Mouse (Mus musculus) lung, embryonic 14.5 days (tissue): Measurements from ENCODE around the gene Syk. TPM values are rescaled to one million over a fixed set of nuclear protein-coding genes. Genes with fewer than 3 reads are reported as not detected.
A peak's percentile ranks its signal among the peaks of the same experiment; 100 is the strongest.

Experiments
- ATAC-seq: fragments of 200-750 bp; cut with Nextera tagmentation; 2 replicates; pipeline ENCODE4 v1.8.0; 2017; ENCODE audit warnings: mild to moderate bottlenecking, moderate TSS enrichment, moderate library complexity; ENCODE audit not compliant: insufficient read depth
- DNase-seq: peaks from one replicate; pipeline ENCODE4 v3.0.0-alpha.2; 2015
- H3K27ac ChIP-seq: fragments of 300-500 bp; sonication (generic); 2 replicates; pipeline ENCODE4 v1.5.1; 2014; ENCODE audit warnings: low read depth, mild to moderate bottlenecking, moderate library complexity
- H3K27me3 ChIP-seq: fragments of 300-500 bp; sonication (generic); 2 replicates; pipeline ENCODE4 v1.6.1; 2014; ENCODE audit warnings: low read length, control low read depth; ENCODE audit not compliant: insufficient read depth
- H3K36me3 ChIP-seq: fragments of 300-500 bp; sonication (generic); 2 replicates; pipeline ENCODE4 v1.6.1; 2014; ENCODE audit warnings: control low read depth; ENCODE audit not compliant: insufficient read depth
- H3K4me1 ChIP-seq: fragments of 300-500 bp; sonication (generic); 2 replicates; pipeline ENCODE4 v1.6.1; 2014; ENCODE audit warnings: antibody characterized with exemption, control low read depth; ENCODE audit not compliant: insufficient read depth
- H3K4me2 ChIP-seq: fragments of 300-500 bp; sonication (generic); 2 replicates; pipeline ENCODE4 v1.6.1; 2014; ENCODE audit warnings: mild to moderate bottlenecking
- H3K4me3 ChIP-seq: fragments of 300-500 bp; sonication (generic); 2 replicates; pipeline ENCODE4 v1.5.1; 2014; ENCODE audit warnings: low read depth, low read length
- H3K9ac ChIP-seq: fragments of 300-500 bp; sonication (generic); 2 replicates; pipeline ENCODE4 v1.6.1; 2014
- H3K9me3 ChIP-seq: fragments of 300-500 bp; sonication (generic); 2 replicates; pipeline ENCODE4 v1.6.1; 2016; ENCODE audit warnings: low read depth, low read length, control low read depth
- CTCF ChIP-seq: IDR thresholded peaks from 2 replicates; pipeline ENCODE4 v1.5.1; 2016; ENCODE audit warnings: antibody characterized with exemption, low read depth
- WGBS: fragments of 180-500 bp; shearing (Covaris S2); extraction: QIAGEN DNeasy Blood & Tissue Kit; methylation state at CpG from one replicate; pipeline ENCODE4 v1.1.7; 2014; 5-methylcytosine and 5-hydroxymethylcytosine counted together
- polyA plus RNA-seq: library from polyadenylated mRNA; unstranded; fragments of >200 nt; fragmentation: Nextera tagmentation; extraction: Ambion mirVana; gene quantifications from 2 replicates; pipeline ENCODE4 v1.2.1, GENCODE M21; 2014

The Syk gene
- polyA plus RNA-seq: 6.0 and 6.6 TPM in 2 replicates

DNA sequence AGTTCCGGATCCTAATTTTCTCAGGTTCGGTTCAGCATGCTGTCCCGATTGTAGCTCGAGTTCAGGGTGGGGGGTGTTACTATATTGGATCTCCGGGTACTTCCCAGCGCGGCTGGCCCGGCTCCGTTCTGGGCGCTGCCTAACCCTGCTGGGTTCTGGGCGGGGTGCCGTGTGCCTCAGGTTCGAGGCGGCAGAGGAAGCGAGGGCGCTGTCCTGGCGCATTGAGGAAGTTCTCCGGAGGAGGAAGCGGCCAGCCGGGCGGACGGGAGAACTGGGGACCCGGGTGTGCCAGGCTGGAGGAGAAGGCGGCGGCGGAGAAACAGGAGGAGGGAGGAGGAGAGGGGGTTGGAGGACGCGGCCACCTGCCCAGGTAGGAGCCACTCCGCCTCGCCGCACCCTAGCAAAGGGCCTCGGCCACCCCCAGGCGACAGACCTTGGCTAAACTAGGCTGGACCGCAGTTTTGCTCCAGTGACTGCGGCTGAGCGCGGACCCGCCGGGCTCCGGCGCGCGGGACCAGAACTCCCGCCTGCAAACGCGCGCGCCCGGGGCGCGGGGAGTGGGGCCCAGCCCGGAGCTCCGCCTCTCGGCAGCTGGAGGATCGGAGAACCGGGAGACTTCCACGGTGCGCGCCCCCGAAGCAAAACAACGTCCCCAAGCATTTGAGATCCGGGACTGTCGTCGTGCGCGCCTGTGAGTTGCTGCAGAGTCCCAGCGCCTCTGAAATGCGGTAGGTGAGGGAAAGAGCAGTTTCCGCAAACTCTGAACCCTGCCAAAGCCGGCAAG, at the start of gene Syk:
Syk (plus strand) TSS at position 296 of the 784 bp plus-strand sequence.
- Histone ChIP-seq H3K4me2 (peak within 1 kb of the TSS; percentile 91), H3K9me3 (no peaks in the 10 kb centered on the region), H3K9ac (peak within 1 kb of the TSS; percentile 58), H3K27ac (peak within 1 kb of the TSS; percentile 75), H3K27me3 (peaks cover 4% of the 10 kb centered on the region; the same call in 1 of the 2 replicates), H3K36me3 (no peaks in the 10 kb centered on the region), H3K4me3 (peak within 1 kb of the TSS; percentile 55), H3K4me1 (no peaks in the 10 kb centered on the region)
- WGBS: 1% methylated on average over 70 of the region's 70 CpGs
- ATAC-seq: peak; percentile 75
- no peak for TF ChIP-seq CTCF
- peak; percentile 80 for DNase-seq

DNA sequence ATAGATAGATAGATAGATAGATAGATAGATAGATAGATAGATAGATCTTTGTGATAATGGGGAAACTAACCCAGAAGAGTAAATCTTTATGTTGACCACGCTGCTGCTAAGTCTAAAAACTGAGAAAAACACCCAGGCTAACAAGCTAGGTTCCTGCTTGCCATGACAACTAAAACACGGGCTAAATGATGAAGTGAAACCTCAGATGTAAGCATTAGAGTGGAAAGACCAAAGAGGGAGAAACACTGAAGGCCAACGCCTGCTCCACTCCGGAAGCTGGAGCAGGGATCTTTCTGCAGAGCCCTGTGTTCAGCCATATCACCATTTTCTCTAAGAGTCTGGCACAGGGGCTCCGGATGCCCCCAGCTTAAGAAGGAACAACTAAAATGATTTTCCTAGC, 49.3 kb upstream of the Syk start:
- Histone ChIP-seq H3K4me2 (no peak overlapping the region), H3K4me3 (no peak overlapping the region), H3K36me3 (no peaks in the 10 kb centered on the region), H3K27ac (no peak overlapping the region), H3K9ac (no peak overlapping the region), H3K27me3 (peaks cover 14% of the 10 kb centered on the region), H3K9me3 (peaks cover 4% of the 10 kb centered on the region; the same call in 1 of the 2 replicates), H3K4me1 (no peaks in the 10 kb centered on the region)
- no peak for ATAC-seq
- 69% methylated on average over 5 of the region's 5 CpGs for WGBS
- no peak for TF ChIP-seq CTCF
- no peak for DNase-seq

DNA sequence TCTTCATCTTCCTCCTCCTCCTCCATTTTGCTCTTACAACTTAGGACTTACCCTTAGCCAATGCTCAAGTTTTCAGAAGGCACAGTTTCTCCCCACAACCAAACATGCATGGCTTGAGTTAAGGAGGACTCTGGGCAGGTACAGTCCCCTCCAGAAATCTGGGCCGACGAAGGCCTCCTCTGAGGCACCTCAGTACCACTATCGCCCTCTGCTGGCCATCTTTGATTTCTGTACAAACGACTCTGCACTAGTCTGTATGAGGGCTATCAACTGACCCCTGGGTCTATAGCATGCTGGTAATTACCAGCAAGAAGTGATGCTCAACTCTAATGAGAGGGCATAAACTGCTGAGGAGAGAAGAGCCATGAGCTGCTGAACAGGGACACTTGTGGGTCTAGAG, 47.4 kb upstream of the Syk start:
- Histone ChIP-seq H3K4me3 (no peak overlapping the region), H3K27ac (no peak overlapping the region), H3K4me2 (no peak overlapping the region), H3K9me3 (peaks cover 4% of the 10 kb centered on the region; the same call in 1 of the 2 replicates), H3K27me3 (peaks cover under 1% of the 10 kb centered on the region), H3K4me1 (no peaks in the 10 kb centered on the region), H3K36me3 (no peaks in the 10 kb centered on the region), H3K9ac (no peak overlapping the region)
- ATAC-seq (no peak), DNase-seq (peak; percentile 88)
- TF ChIP-seq CTCF: peak; percentile 82
- 8% methylated on average over 4 of the region's 4 CpGs for WGBS

DNA sequence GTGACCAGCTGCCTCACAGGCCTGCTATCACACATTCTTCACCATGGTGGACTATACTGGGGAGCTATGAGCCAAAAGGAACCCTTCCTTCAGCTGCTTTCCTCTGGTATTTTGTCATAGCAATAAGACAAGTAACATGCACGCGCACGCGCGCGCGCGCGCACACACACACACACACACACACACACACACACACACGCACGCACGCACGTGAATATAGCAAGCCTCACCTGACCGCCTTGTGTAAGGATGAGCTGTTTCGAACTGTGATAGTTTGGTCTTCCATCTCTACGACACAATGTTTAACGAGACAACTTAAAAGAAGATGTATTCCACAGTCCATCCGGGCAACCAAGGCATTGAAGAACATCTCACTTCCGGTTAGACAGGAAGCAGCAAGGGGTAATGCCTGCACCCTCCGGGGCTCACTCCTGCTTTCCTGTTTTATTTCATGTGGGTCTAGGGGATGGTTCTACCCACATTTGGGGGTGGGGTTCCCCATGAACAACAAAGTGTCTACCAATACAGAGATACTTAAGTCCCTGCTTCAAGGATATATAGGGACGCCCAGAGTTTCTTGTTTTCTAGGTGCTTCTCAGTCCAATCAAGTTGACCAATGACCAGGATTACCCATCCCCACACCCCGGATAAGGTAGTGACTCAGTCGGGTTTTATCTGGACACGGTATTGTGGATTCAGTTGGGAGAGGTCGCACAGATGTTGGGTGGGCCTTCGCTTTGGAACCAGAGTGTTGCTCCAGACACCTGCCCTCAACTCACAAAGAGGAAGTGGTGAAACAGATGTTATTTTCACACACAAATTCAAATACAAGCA, 45.0 kb upstream of the Syk start:
- WGBS: 90% methylated on average over 26 of the region's 26 CpGs
- Histone ChIP-seq H3K36me3 (no peaks in the 10 kb centered on the region), H3K9ac (no peak overlapping the region), H3K27ac (no peak overlapping the region), H3K27me3 (no peaks in the 10 kb centered on the region), H3K9me3 (no peaks in the 10 kb centered on the region; the same call in 1 of the 2 replicates), H3K4me3 (no peak overlapping the region), H3K4me1 (no peaks in the 10 kb centered on the region), H3K4me2 (no peak overlapping the region)
- TF ChIP-seq CTCF: no peak
- ATAC-seq: no peak
- DNase-seq: no peak

GRCm38 (mm10) chr13:52538588-52539116, 44.3 kb upstream of the Syk start:
- ATAC-seq: no peak
- no peaks in the 10 kb centered on the region for H3K36me3 ChIP-seq
- no peak overlapping the region for H3K4me2 ChIP-seq
- no peaks in the 10 kb centered on the region for H3K9me3 ChIP-seq
- no peak overlapping the region for H3K9ac ChIP-seq
- no peak for DNase-seq
- no peak overlapping the region for H3K4me3 ChIP-seq
- H3K4me1 ChIP-seq: no peaks in the 10 kb centered on the region
- no peak for TF ChIP-seq CTCF
- H3K27ac ChIP-seq: no peak overlapping the region
- WGBS: 91% methylated on average over 9 of the region's 9 CpGs
- H3K27me3 ChIP-seq: no peaks in the 10 kb centered on the region

DNA sequence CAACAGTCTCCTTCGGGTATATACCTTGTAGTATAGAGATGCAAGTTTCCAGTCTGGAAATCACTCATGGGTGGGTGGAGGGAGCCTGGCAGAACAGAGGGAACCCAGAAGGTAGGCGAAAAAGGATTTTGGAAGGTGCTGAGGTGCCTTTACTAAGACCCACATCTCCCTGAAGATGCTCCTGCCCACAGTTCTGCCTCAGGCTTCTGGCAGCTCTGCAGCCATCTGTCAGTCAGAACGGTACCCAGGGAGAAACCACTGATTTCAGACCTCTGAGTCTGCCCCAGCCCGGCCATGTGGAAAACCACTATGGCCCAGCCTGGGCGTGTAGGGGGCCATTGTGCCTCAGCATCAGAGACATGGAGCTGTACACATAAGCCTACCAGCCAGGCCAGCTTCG, 43.5 kb upstream of the Syk start:
- no peaks in the 10 kb centered on the region for H3K36me3 ChIP-seq
- WGBS: 80% methylated on average over 6 of the region's 6 CpGs
- no peak for TF ChIP-seq CTCF
- no peak overlapping the region for H3K27ac ChIP-seq
- ATAC-seq (no peak), DNase-seq (no peak)
- no peaks in the 10 kb centered on the region for H3K27me3 ChIP-seq
- H3K4me2 ChIP-seq: no peak overlapping the region
- no peak overlapping the region for H3K9ac ChIP-seq
- no peaks in the 10 kb centered on the region for H3K9me3 ChIP-seq
- no peak overlapping the region for H3K4me3 ChIP-seq
- H3K4me1 ChIP-seq: no peaks in the 10 kb centered on the region
